Mouse (Mus musculus) adrenal gland (tissue): ENCODE data around the gene Crybg3.

Experiments used
- intact Hi-C: fragments of 180-260 bp; cut with DNase I; formaldehyde crosslinking; loops from one replicate; pipeline ENCODE4 v1.15.1; 2025
- long read RNA-seq, 2 experiments: library from polyadenylated mRNA; unstranded; transcript quantifications; one replicate each; pipeline ENCODE4 v2.0.0; 2020; ENCODE audit warnings: borderline replicate concordance in 1 of 2; ENCODE audit not compliant: insufficient replicate concordance in 1 of 2

Gene Crybg3
- long read RNA-seq, experiment 1, full-length matches to known transcripts, result 1 of 10 reads
- long read RNA-seq, experiment 1, partial matches to known transcripts, result 2 of 10 reads
- long read RNA-seq, experiment 1, other reads (novel, unspliced or antisense), result 7 of 10 reads
- long read RNA-seq, experiment 2, partial matches to known transcripts, result 7 of 10 reads
- long read RNA-seq, experiment 2, other reads (novel, unspliced or antisense), result 3 of 10 reads

- intact Hi-C loops, result loop anchor here (5.0 kb wide), 1 partner anchor 58 kb away; no protein-coding TSS in a partner anchor
These were observed at the start of gene Crybg3 for GRCm38 (mm10) chr16:59600311-59601251. Gene Crybg3 (minus strand): TSS chr16:59600979.

- intact Hi-C loops, result no loop called here
These were observed 43.0 kb upstream of the Crybg3 start for GRCm38 (mm10) chr16:59643766-59644165.

- intact Hi-C loops, result no loop called here
These were observed 39.2 kb upstream of the Crybg3 start for GRCm38 (mm10) chr16:59639985-59640384.

GRCm38 (mm10) chr16:59639102-59639691 lies 38.4 kb upstream of the Crybg3 start, which contains the start of gene Arl6:
Gene Arl6 (minus strand): TSS chr16:59639391.
- intact Hi-C loops, result no loop called here

GRCm38 (mm10) chr16:59634598-59634997 lies 33.8 kb upstream of the Crybg3 start:
- intact Hi-C loops, result no loop called here

GRCm38 (mm10) chr16:59621554-59621953 lies 20.8 kb upstream of the Crybg3 start:
- intact Hi-C loops, result no loop called here

GRCm38 (mm10) chr16:59617167-59617566 lies 16.4 kb upstream of the Crybg3 start:
- intact Hi-C loops, result loop anchor here (2.0 to 5.0 kb wide), 3 partner anchors 80 to 196 kb away; no protein-coding TSS in a partner anchor

DNA sequence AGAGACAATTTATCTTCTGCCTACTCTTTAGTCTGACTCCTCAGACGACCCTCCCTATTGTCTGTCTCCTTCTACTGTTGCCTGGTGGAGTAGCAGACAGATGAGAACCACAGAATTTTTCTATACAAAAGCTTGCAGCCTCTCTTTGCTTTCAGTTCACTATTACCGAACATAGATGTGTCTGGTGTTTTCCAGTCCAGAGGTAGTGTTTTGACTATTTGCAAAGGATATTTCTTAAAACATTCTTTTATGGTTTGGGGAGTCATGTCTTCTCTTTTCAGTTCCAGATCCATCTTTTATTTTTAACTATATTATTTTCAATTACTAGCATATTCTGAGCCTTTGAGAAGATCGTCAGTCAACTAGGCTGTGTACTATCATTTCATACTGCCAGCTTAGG lies 14.9 kb upstream of the Crybg3 start:
- intact Hi-C loops, result loop anchor here (2.0 to 5.0 kb wide), 3 partner anchors 78 to 195 kb away; no protein-coding TSS in a partner anchor

GRCm38 (mm10) chr16:59610750-59611149 lies 10.0 kb upstream of the Crybg3 start:
- intact Hi-C loops, result no loop called here

DNA sequence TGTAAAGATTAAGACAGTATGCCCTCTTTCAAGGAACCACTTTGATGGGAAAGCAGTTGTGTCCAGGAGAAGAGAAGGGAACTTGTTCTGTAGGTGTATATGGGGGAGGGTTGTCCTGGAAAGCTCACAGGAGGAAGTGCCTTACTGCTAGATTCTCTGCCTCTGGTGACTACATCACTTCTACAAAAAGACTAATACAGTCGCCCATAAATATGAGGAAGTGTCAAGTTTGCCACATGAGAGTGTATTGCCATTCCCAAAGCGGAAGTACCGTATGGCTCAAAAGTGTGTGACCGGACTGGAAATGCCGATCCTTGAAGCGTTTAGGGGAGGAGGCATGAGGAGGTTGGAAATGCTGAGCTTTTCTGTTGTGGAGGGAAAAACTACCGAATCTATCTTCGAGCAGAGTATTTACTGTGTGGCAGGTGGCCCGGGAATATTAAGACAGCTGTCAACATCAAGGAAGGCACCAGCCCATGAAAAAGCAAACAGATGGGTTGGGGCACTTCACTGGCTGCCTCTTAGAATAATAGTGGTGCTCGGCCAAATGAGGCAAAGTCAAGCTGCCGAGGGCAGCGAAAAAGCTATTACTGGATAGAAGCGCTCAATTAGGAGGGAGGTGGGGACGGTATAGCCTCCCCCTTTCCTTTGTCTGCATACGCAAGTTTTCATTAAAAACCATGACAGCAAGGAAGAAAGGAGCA lies 3.5 kb upstream of the Crybg3 start:
- intact Hi-C loops, result loop anchor here (5.0 kb wide), 1 partner anchor 62 kb away; no protein-coding TSS in a partner anchor

DNA sequence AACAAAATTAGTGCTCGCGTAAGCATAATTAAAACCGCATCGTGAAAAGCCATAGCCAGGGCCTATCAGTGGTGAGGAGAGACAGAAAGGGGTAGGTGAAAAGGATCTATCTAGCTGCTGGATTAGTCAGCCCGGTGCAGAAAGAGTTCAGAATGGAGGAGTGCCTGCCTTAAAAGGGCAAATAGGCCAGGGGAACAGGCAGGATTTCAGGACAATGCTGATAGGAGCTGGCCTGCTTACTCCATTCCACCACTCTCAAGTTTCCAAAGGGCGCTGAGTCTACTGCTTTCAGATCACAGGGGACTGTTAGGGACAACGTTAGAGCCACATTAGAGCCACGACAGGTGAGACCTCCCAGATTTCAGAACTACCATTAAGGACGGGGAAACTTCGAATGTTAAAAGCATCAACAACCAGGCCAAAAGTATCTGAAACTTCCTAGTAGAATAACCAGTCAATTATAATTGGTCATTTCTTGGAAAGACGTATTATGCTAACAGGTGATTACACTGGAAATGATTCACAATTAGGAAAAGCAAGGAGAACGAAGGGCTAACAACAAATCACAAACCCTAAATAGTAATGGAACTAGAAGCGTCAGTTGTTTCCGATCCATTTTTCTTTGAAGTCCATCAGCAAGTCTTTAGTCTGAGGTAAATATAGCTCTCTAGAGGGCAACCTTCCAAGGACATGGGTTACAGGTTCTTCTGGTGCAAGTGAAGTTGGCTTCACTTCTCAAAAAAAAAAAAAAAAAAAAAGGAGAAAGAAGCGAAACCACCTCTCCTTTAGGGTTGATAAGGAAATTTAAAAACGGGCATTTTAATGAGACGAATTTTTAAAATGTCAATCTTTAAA lies 1.1 kb downstream of the Crybg3 start:
- intact Hi-C loops, result loop anchor here (5.0 kb wide), 1 partner anchor 57 kb away; no protein-coding TSS in a partner anchor

- intact Hi-C loops, result no loop called here
These were observed 1.8 kb downstream of the Crybg3 start for GRCm38 (mm10) chr16:59598997-59599396.

- intact Hi-C loops, result no loop called here
These were observed 3.5 kb downstream of the Crybg3 start for GRCm38 (mm10) chr16:59597256-59597655.

DNA sequence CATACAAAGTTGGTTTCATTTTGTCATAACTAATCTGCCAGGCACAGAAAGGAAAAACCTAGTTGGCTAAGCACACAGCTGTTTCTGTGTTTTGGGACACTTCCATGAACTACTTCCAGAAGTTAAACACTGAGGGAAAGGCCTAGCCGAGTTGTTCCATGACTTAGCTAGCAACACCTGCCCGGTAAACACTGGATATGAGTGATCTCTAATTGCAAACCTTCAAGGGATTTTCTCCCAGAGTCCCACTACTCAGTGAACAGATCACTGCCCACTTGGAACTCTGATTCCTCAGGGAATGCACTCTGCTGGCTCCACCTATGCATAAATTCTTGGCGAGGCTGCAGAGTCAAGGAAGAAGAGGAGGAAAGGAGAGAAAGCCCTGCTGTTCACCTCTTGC lies 6.1 kb downstream of the Crybg3 start:
- intact Hi-C loops, result no loop called here

DNA sequence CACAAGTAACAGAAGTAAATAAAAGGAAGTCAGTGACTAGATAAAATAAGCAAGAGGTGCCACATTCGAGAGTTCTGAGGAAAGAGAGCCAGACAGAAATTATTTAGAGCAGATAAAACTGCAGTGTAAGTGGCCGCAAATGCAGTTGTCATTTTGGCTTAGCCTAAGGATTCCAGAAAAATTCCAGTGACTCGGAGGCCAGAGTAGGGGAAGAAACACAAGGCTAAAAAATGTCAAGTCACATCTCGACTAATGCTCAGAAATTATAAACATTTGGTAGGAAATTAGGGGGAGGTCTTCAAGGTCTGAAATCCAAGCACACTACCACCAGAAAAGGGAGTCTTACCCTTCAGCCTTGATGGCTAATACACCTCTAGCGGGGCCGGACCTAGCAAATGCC lies 10.0 kb downstream of the Crybg3 start:
- intact Hi-C loops, result no loop called here

- intact Hi-C loops, result no loop called here
These were observed 12.3 kb downstream of the Crybg3 start for GRCm38 (mm10) chr16:59588351-59589025.

- intact Hi-C loops, result no loop called here
These were observed 13.0 kb downstream of the Crybg3 start for GRCm38 (mm10) chr16:59587816-59588215.

- intact Hi-C loops, result no loop called here
These were observed 13.9 kb downstream of the Crybg3 start for GRCm38 (mm10) chr16:59586911-59587310.

DNA sequence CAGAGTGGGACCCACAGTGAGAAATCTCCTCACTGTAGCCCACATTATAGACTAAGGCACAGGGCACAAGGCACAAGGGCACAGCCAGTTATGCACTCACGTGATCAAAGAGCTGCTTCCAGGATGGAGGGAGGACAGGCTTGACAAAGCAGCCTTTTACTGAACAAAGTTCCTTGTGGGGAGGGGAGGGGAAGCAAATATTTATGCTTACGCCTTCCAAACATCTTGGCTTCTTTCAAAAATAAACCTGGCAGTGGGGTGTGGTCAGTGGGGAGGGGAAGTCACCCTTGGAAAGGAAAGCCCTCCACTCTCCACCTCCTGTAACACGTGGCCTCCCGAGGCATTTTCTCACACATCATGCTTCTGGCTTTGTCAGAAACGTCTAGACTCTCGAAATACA lies 14.5 kb downstream of the Crybg3 start:
- intact Hi-C loops, result no loop called here
